Mouse (Mus musculus): ENCODE data around the gene 2410015M20Rik.

The 2410015M20Rik gene

GRCm38 (mm10) chr17:56572939-56573338, 36.6 kb downstream of the 2410015M20Rik start:
- CTCF ChIA-PET: no interaction called here

GRCm38 (mm10) chr17:56572154-56572553, 37.4 kb downstream of the 2410015M20Rik start:
- CTCF ChIA-PET: interaction anchor here (1.0 kb wide), 1 partner anchor 26 kb away, joined by 3 read pairs; no protein-coding TSS in a partner anchor

GRCm38 (mm10) chr17:56570287-56570686, 39.3 kb downstream of the 2410015M20Rik start:
- CTCF ChIA-PET: no interaction called here

GRCm38 (mm10) chr17:56567370-56567769, 42.2 kb downstream of the 2410015M20Rik start:
- CTCF ChIA-PET: no interaction called here

- CTCF ChIA-PET: no interaction called here
Observed at GRCm38 (mm10) chr17:56566918-56567317, 42.7 kb downstream of the 2410015M20Rik start.

GRCm38 (mm10) chr17:56566293-56566692, 43.3 kb downstream of the 2410015M20Rik start:
- CTCF ChIA-PET: no interaction called here

- CTCF ChIA-PET: no interaction called here
Observed at GRCm38 (mm10) chr17:56561866-56562265, 47.7 kb downstream of the 2410015M20Rik start.

- CTCF ChIA-PET: interaction anchor here (0.6 to 0.9 kb wide), 3 partner anchors 26 to 89 kb away, joined by 3 to 11 read pairs (median 4); no protein-coding TSS in a partner anchor
Observed at GRCm38 (mm10) chr17:56560131-56560530, 49.4 kb downstream of the 2410015M20Rik start.

GRCm38 (mm10) chr17:56559386-56559785, 50.2 kb downstream of the 2410015M20Rik start:
- CTCF ChIA-PET: no interaction called here

GRCm38 (mm10) chr17:56558448-56558847, 51.1 kb downstream of the 2410015M20Rik start:
- CTCF ChIA-PET: interaction anchor here (0.6 kb wide), 1 partner anchor 28 kb away, joined by 3 read pairs; no protein-coding TSS in a partner anchor

Data from spleen, embryonic (tissue).